Mouse (Mus musculus): ENCODE results near the gene Vmn1r74.
"Not testable (repeated sequence)": the region's sequence is repeated elsewhere in the genome, so short reads cannot be mapped to it uniquely, and the experiment has no call there.

Gene Vmn1r74

GRCm38 (mm10) chr7:11833680-11834079 is at the start of gene Vmn1r74:
TSS of gene Vmn1r74 (plus strand) at chr7:11833980.
- no peak for DNase-seq

- DNase-seq, result no peak
These were observed 20.0 kb upstream of the Vmn1r74 start for GRCm38 (mm10) chr7:11813751-11814150.

GRCm38 (mm10) chr7:11822166-11822565 is 11.6 kb upstream of the Vmn1r74 start:
- no peak for DNase-seq

GRCm38 (mm10) chr7:11823246-11823645 is 10.5 kb upstream of the Vmn1r74 start:
- DNase-seq, result not testable (repeated sequence)

GRCm38 (mm10) chr7:11874330-11874729 is 40.5 kb downstream of the Vmn1r74 start, which contains the start of gene Vmn1r75:
TSS of gene Vmn1r75 (plus strand) at chr7:11874630.
- DNase-seq, result no peak

Data from cerebellum, postnatal 10 days (tissue).